Comparison of ENCODE assay signal across 8 mouse cellular contexts in genomic region chr6:72344396-72345073, GRCm38 (mm10). TPM values are rescaled to one million over a fixed set of nuclear protein-coding genes. Genes with fewer than 3 reads are reported as not detected.
DNase-seq lines count a peak whose midpoint lies in the region; ATAC-seq and TF ChIP-seq lines count a peak whose summit lies in the region.

No protein-coding gene starts in this region.

- H3K4me3 ChIP-seq in heart, embryonic 10.5 days, result peak overlapping the region; percentile 95
- H3K4me3 ChIP-seq in ES-E14 (ENCODE audit: insufficient read depth in 1 of 2, low read depth in 1 of 2, low read length in 2 of 2, poor library complexity in 1 of 2, severe bottlenecking in 1 of 2) (peak overlapping the region; percentile 79 to 86), macrophage (ENCODE audit: inconsistent target) (peak overlapping the region; percentile 53)
- peak overlapping the region; percentile 80 for H3K4me3 ChIP-seq in forebrain, postnatal 0 days (ENCODE audit: low read depth, low read length)

- H3K4me2 ChIP-seq in forebrain, postnatal 0 days (ENCODE audit: low read depth), result peak overlapping the region; percentile 63

- H3K9me3 ChIP-seq in heart, embryonic 10.5 days, result no peaks in the 10 kb centered on the region
- no peaks in the 10 kb centered on the region for H3K9me3 ChIP-seq in ES-E14 (ENCODE audit: control insufficient read depth, insufficient read depth, low read depth, low read length)
- no peaks in the 10 kb centered on the region for H3K9me3 ChIP-seq in forebrain, postnatal 0 days (ENCODE audit: low read length)

- ATAC-seq in forebrain, postnatal 0 days, result peak; percentile 37

- no peaks in the 10 kb centered on the region for H3K27me3 ChIP-seq in heart, embryonic 10.5 days (ENCODE audit: insufficient read depth, poor library complexity, severe bottlenecking)
- H3K27me3 ChIP-seq in forebrain, postnatal 0 days (ENCODE audit: insufficient read depth, low read length), result no peaks in the 10 kb centered on the region

- DNase-seq in heart, embryonic 10.5 days (ENCODE audit: low spot score), result no peak
- no peak for DNase-seq in heart, adult 9 months (ENCODE audit: low spot score in 2 of 2)
- DNase-seq in ES-E14 (ENCODE audit: low read depth, low spot score), result no peak
- no peak for DNase-seq in forebrain, postnatal 0 days
- DNase-seq in gastrocnemius, postnatal 4 days (ENCODE audit: low spot score in 2 of 2), result no peak
- DNase-seq in testis, postnatal 10 days (ENCODE audit: low spot score), result no peak
- DNase-seq in cerebellum, adult 11 months, result no peak

- in situ Hi-C loops in ES-E14 (cut with MboI; ENCODE audit: low sequenced_read_pairs in 2 of 2, unreplicated experiment in 2 of 2), result no loop called here

- H3K4me1 ChIP-seq in heart, embryonic 10.5 days, result peaks cover 37% of the 10 kb centered on the region
- peaks cover 0 to 5% of the 10 kb centered on the region in 2 experiments; a peak in 1 of 4 replicates for H3K4me1 ChIP-seq in ES-E14 (ENCODE audit: control insufficient read depth in 2 of 2, insufficient read depth in 2 of 2, low read length in 2 of 2, poor library complexity in 1 of 2)
- H3K4me1 ChIP-seq in forebrain, postnatal 0 days (ENCODE audit: insufficient read depth), result peaks cover 18% of the 10 kb centered on the region

- WGBS in heart, embryonic 10.5 days, result under 1% methylated on average over 42 of the region's 42 CpGs
- under 1% methylated on average over 42 of the region's 42 CpGs for WGBS in forebrain, postnatal 0 days
- WGBS in macrophage (ENCODE audit: missing documents), result under 1% methylated on average over 41 of the region's 42 CpGs

- peak overlapping the region; percentile 97 for H3K27ac ChIP-seq in heart, embryonic 10.5 days
- no peak overlapping the region for H3K27ac ChIP-seq in ES-E14 (ENCODE audit: insufficient read depth, low read depth, low read length, poor library complexity, severe bottlenecking)
- peak overlapping the region; percentile 73 for H3K27ac ChIP-seq in forebrain, postnatal 0 days (ENCODE audit: low read depth, low read length)
- H3K27ac ChIP-seq in macrophage, result no peak overlapping the region

- no peak for TF ChIP-seq CTCF in forebrain, postnatal 0 days (IDR thresholded peaks at IDR 0.05; ENCODE audit: low read depth)

- H3K79me2 ChIP-seq in macrophage (ENCODE audit: inconsistent target), result peaks cover 58% of the 10 kb centered on the region

- peaks cover 38% of the 10 kb centered on the region for H3K36me3 ChIP-seq in heart, embryonic 10.5 days
- H3K36me3 ChIP-seq in ES-E14 (ENCODE audit: control insufficient read depth, insufficient read depth, low read length, poor library complexity, severe bottlenecking) (peaks cover 2% of the 10 kb centered on the region; the same call in 1 of the 2 replicates), macrophage (ENCODE audit: inconsistent target) (peaks cover 3% of the 10 kb centered on the region; the same call in 1 of the 2 replicates)
- H3K36me3 ChIP-seq in forebrain, postnatal 0 days (ENCODE audit: insufficient read depth), result peaks cover 2% of the 10 kb centered on the region

- H3K9ac ChIP-seq in ES-E14 (ENCODE audit: insufficient read depth, low read depth, low read length, poor library complexity, severe bottlenecking), result peak overlapping the region; percentile 94
- H3K9ac ChIP-seq in forebrain, postnatal 0 days, result peak overlapping the region; percentile 72

TF ChIP-seq in ES-E14, 5 proteins besides CTCF, POLR2A, EP300 and RAD21:
- no peak for TF ChIP-seq ZC3H11A (IDR thresholded peaks at IDR 0.05; ENCODE audit: borderline replicate concordance, low read depth, low read length)
- TF ChIP-seq HCFC1 (IDR thresholded peaks at IDR 0.05; ENCODE audit: borderline replicate concordance, insufficient read depth, low read length), result no peak; the same call in 1 of the 2 replicates
- TF ChIP-seq MAFK (IDR thresholded peaks at IDR 0.05; ENCODE audit: insufficient read depth, low read depth, low read length), result no peak
- no peak for TF ChIP-seq ZNF384 (IDR thresholded peaks at IDR 0.05; ENCODE audit: low read depth, low read length)
- no peak for TF ChIP-seq CHD2 (IDR thresholded peaks at IDR 0.05; ENCODE audit: low read depth, low read length)

RNA-seq across cellular contexts. Expression of gene Usp39, which starts 0.4 kb away (rescaled TPM):
- 43.5 and 53.9 TPM in 2 replicates for polyA plus RNA-seq in heart, embryonic 10.5 days (2016; fragmentation: Nextera tagmentation; extraction: Ambion mirVana)
- 62.6 and 76.9 TPM in 2 replicates for total RNA-seq in ES-E14 (2012; rRNA removed)
- 52.6 and 52.7 TPM in 2 replicates for total RNA-seq in forebrain, postnatal 0 days (2014; rRNA removed)
- 39.0 and 42.8 TPM in 2 replicates for polyA plus RNA-seq in forebrain, postnatal 0 days (2015; fragmentation: Nextera tagmentation; extraction: Ambion mirVana)
- 10 to 100 TPM in 18 of 26 experiments, 1 to 10 TPM in 8; 3.2 to 23.3 (median 14.5) TPM for total RNA-seq in macrophage (2018; cell fraction: chromatin; rRNA removed)
- total RNA-seq in macrophage (2018; cell fraction: cytosol; rRNA removed), result 10 to 100 TPM; 15.1 to 33.7 (median 23.7) TPM
- total RNA-seq in macrophage (2018; cell fraction: nucleus; rRNA removed), result 10 to 100 TPM in 20 of 26 experiments, 1 to 10 TPM in 6; 5.6 to 25.1 (median 14.5) TPM
- polyA plus RNA-seq in macrophage (2018), result 22.3 to 31.3 TPM (median 30.3 TPM) in 3 replicates
- total RNA-seq in gastrocnemius, postnatal 4 days (2021), result 10 to 100 TPM; 19.3 to 21.0 TPM

RNA-seq across cellular contexts. Expression of gene 0610030E20Rik, which starts 2.6 kb away (rescaled TPM):
- 17.3 and 24.9 TPM in 2 replicates for polyA plus RNA-seq in heart, embryonic 10.5 days (2016; fragmentation: Nextera tagmentation; extraction: Ambion mirVana)
- 7.7 TPM in 2 replicates for total RNA-seq in ES-E14 (2012; rRNA removed)
- total RNA-seq in forebrain, postnatal 0 days (2014; rRNA removed), result 6.5 and 10.9 TPM in 2 replicates
- polyA plus RNA-seq in forebrain, postnatal 0 days (2015; fragmentation: Nextera tagmentation; extraction: Ambion mirVana), result 9.7 and 15.4 TPM in 2 replicates
- 10 to 100 TPM; 21.5 to 99.1 (median 57.6) TPM for total RNA-seq in macrophage (2018; cell fraction: chromatin; rRNA removed)
- total RNA-seq in macrophage (2018; cell fraction: cytosol; rRNA removed), result 10 to 100 TPM; 12.0 to 36.4 (median 21.5) TPM
- 10 to 100 TPM; 27.2 to 97.8 (median 53.7) TPM for total RNA-seq in macrophage (2018; cell fraction: nucleus; rRNA removed)
- polyA plus RNA-seq in macrophage (2018), result 16.4 to 24.8 TPM (median 19.7 TPM) in 3 replicates
- total RNA-seq in gastrocnemius, postnatal 4 days (2021), result 10 to 100 TPM; 16.1 to 18.3 TPM

RNA-seq across cellular contexts. Expression of gene Tmem150a, which starts 10.7 kb away (rescaled TPM):
- polyA plus RNA-seq in heart, embryonic 10.5 days (2016; fragmentation: Nextera tagmentation; extraction: Ambion mirVana), result 15.7 and 24.9 TPM in 2 replicates
- total RNA-seq in ES-E14 (2012; rRNA removed), result 21.2 and 26.1 TPM in 2 replicates
- 22.9 and 24.3 TPM in 2 replicates for total RNA-seq in forebrain, postnatal 0 days (2014; rRNA removed)
- 17.2 and 17.5 TPM in 2 replicates for polyA plus RNA-seq in forebrain, postnatal 0 days (2015; fragmentation: Nextera tagmentation; extraction: Ambion mirVana)
- 10 to 100 TPM in 17 of 26 experiments, 1 to 10 TPM in 9; 5.7 to 27.5 (median 12.9) TPM for total RNA-seq in macrophage (2018; cell fraction: chromatin; rRNA removed)
- total RNA-seq in macrophage (2018; cell fraction: cytosol; rRNA removed), result 10 to 100 TPM in 7 of 26 experiments, 1 to 10 TPM in 19; 2.2 to 11.9 (median 6.2) TPM
- 10 to 100 TPM in 15 of 26 experiments, 1 to 10 TPM in 11; 3.5 to 31.2 (median 12.0) TPM for total RNA-seq in macrophage (2018; cell fraction: nucleus; rRNA removed)
- 6.8 to 10.9 TPM (median 8.2 TPM) in 3 replicates for polyA plus RNA-seq in macrophage (2018)
- 10 to 100 TPM in 1 of 2 experiments, 1 to 10 TPM in 1; 9.4 to 10.2 TPM for total RNA-seq in gastrocnemius, postnatal 4 days (2021)

RNA-seq across cellular contexts. Expression of gene Rnf181, which starts 22.2 kb away (rescaled TPM):
- polyA plus RNA-seq in heart, embryonic 10.5 days (2016; fragmentation: Nextera tagmentation; extraction: Ambion mirVana), result 119 and 127 TPM in 2 replicates
- 57.2 and 62.0 TPM in 2 replicates for total RNA-seq in ES-E14 (2012; rRNA removed)
- total RNA-seq in forebrain, postnatal 0 days (2014; rRNA removed), result 66.9 and 76.3 TPM in 2 replicates
- polyA plus RNA-seq in forebrain, postnatal 0 days (2015; fragmentation: Nextera tagmentation; extraction: Ambion mirVana), result 117 and 124 TPM in 2 replicates
- 10 to 100 TPM; 35.6 to 81.0 (median 59.1) TPM for total RNA-seq in macrophage (2018; cell fraction: chromatin; rRNA removed)
- 100 to 1,000 TPM in 12 of 26 experiments, 10 to 100 TPM in 14; 72.2 to 112 (median 99.2) TPM for total RNA-seq in macrophage (2018; cell fraction: cytosol; rRNA removed)
- 100 to 1,000 TPM in 1 of 26 experiments, 10 to 100 TPM in 25; 46.7 to 111 (median 71.2) TPM for total RNA-seq in macrophage (2018; cell fraction: nucleus; rRNA removed)
- polyA plus RNA-seq in macrophage (2018), result 78.5 to 103 TPM (median 89.0 TPM) in 3 replicates
- 10 to 100 TPM; 36.8 to 41.5 TPM for total RNA-seq in gastrocnemius, postnatal 4 days (2021)

RNA-seq across cellular contexts. Expression of gene Vamp5, which starts 35.7 kb away (rescaled TPM):
- 40.5 and 44.7 TPM in 2 replicates for polyA plus RNA-seq in heart, embryonic 10.5 days (2016; fragmentation: Nextera tagmentation; extraction: Ambion mirVana)
- 1.0 and 1.2 TPM in 2 replicates for total RNA-seq in ES-E14 (2012; rRNA removed)
- total RNA-seq in forebrain, postnatal 0 days (2014; rRNA removed), result 12.7 and 17.1 TPM in 2 replicates
- 11.6 and 13.1 TPM in 2 replicates for polyA plus RNA-seq in forebrain, postnatal 0 days (2015; fragmentation: Nextera tagmentation; extraction: Ambion mirVana)
- total RNA-seq in macrophage (2018; cell fraction: chromatin; rRNA removed), result 10 to 100 TPM in 3 of 26 experiments, 1 to 10 TPM in 18, under 1 TPM in 5; 0.29 to 16.4 (median 4.4) TPM
- 10 to 100 TPM in 16 of 26 experiments, 1 to 10 TPM in 10; 6.1 to 16.4 (median 11.1) TPM for total RNA-seq in macrophage (2018; cell fraction: cytosol; rRNA removed)
- 10 to 100 TPM in 2 of 26 experiments, 1 to 10 TPM in 23, under 1 TPM in 1; 0.91 to 10.4 (median 5.2) TPM for total RNA-seq in macrophage (2018; cell fraction: nucleus; rRNA removed)
- 4.9 to 8.1 TPM (median 6.9 TPM) in 3 replicates for polyA plus RNA-seq in macrophage (2018)
- 10 to 100 TPM; 17.5 to 21.9 TPM for total RNA-seq in gastrocnemius, postnatal 4 days (2021)

Comparison
In these comparisons a context has a peak if more than half of its experiments do, and no peak if none do; other contexts are left out.
1. H3K27ac ChIP-seq: peak in heart, embryonic 10.5 days (single experiment) and forebrain, postnatal 0 days (single experiment); none in ES-E14 (single experiment) and macrophage (single experiment).
2. Peak in every context shown above with its lines, with median percentiles within 50 percentile points of each other: H3K4me3 ChIP-seq.